In genomic region chr7:65357538-65357937, GRCm38 (mm10) we compare ENCODE assay signal across 9 mouse cellular contexts.
DNase-seq lines count a peak whose midpoint lies in the region; ATAC-seq lines count a peak whose summit lies in the region.
"Had no signal": no experiment of that assay in that cellular context is flagged by ENCODE, and none has a peak within 500 bp of the region (broad histone marks: within the 10 kb centered on the region; RNA-seq: fewer than 3 reads in every experiment).

No protein-coding gene starts in this region.

- peak overlapping the region; percentile 67 for H3K27ac ChIP-seq in lung, embryonic 16.5 days (ENCODE audit: low read length)
- H3K27ac ChIP-seq: embryonic facial prominence, embryonic 12.5 days had no signal

- intact Hi-C loops in heart, postnatal 36 days (cut with DNase I), result loop anchor here (1.0 kb wide), 1 partner anchor 12 kb away; no protein-coding TSS in a partner anchor

- H3K27me3 ChIP-seq in lung, embryonic 16.5 days (ENCODE audit: control insufficient read depth, insufficient read depth, low read depth, low read length), result no peaks in the 10 kb centered on the region
- H3K27me3 ChIP-seq: embryonic facial prominence, embryonic 12.5 days had no signal

- H3K9ac ChIP-seq in lung, embryonic 16.5 days (ENCODE audit: low read length), result peak overlapping the region; percentile 17; the same call in 1 of the 2 replicates
- H3K9ac ChIP-seq: embryonic facial prominence, embryonic 12.5 days had no signal

- ATAC-seq in lung, embryonic 16.5 days (ENCODE audit: low read depth), result peak; percentile 74

- 3% methylated on average over 1 of the region's 1 CpGs for WGBS in lung, embryonic 16.5 days

- H3K4me2 ChIP-seq in lung, embryonic 16.5 days (ENCODE audit: low read depth, low read length), result no peak overlapping the region
- H3K4me2 ChIP-seq: embryonic facial prominence, embryonic 12.5 days had no signal

- peaks cover 44% of the 10 kb centered on the region for H3K4me1 ChIP-seq in lung, embryonic 16.5 days (replicated peaks; ENCODE audit: control insufficient read depth, insufficient read depth, low read length)

- no peaks in the 10 kb centered on the region for H3K9me3 ChIP-seq in lung, embryonic 16.5 days (ENCODE audit: control insufficient read depth, low read length)
- H3K9me3 ChIP-seq: embryonic facial prominence, embryonic 12.5 days had no signal

- H3K36me3 ChIP-seq in lung, embryonic 16.5 days (ENCODE audit: control insufficient read depth, insufficient read depth, low read length), result no peaks in the 10 kb centered on the region
- H3K36me3 ChIP-seq: embryonic facial prominence, embryonic 12.5 days had no signal

- peak; percentile 93 for DNase-seq in heart, adult 11 months
- no peak for DNase-seq in heart, postnatal 36 days
- DNase-seq in adrenal gland, postnatal 10 days, result peak; percentile 66
- peak; percentile 18 for DNase-seq in gastrocnemius, postnatal 10 days
- DNase-seq in kidney, postnatal 10 days, result peak; percentile 58
- DNase-seq in c-Kit-positive CD71-positive TER-119-positive erythroid progenitor cells, embryonic 14.5 days (ENCODE audit: low spot score), result no peak
- DNase-seq in natural killer cell, adult 2 months (ENCODE audit: low spot score in 2 of 2), result no peak

- no peak overlapping the region for H3K4me3 ChIP-seq in lung, embryonic 16.5 days (ENCODE audit: low read length)
- H3K4me3 ChIP-seq: embryonic facial prominence, embryonic 12.5 days had no signal

Comparison
In these comparisons a context has a peak if more than half of its experiments do, and no peak if none do; other contexts are left out.
1. DNase-seq: peak in heart, adult 11 months (single experiment), adrenal gland, postnatal 10 days (single experiment), gastrocnemius, postnatal 10 days (single experiment) and kidney, postnatal 10 days (single experiment); none in heart, postnatal 36 days (0 of 2), c-Kit-positive CD71-positive TER-119-positive erythroid progenitor cells, embryonic 14.5 days (single experiment) and natural killer cell, adult 2 months (0 of 2).